Mouse (Mus musculus) embryonic fibroblast, embryonic 13.5 days (primary cell): ENCODE results near the gene Dlg2.

Experiments
- CTCF ChIP-seq: IDR thresholded peaks from 2 replicates; pipeline ENCODE4 v1.5.1; 2011; ENCODE audit warnings: mild to moderate bottlenecking, control low read depth, low read length, moderate library complexity, borderline replicate concordance; ENCODE audit not compliant: insufficient read depth
- POLR2A ChIP-seq: IDR thresholded peaks from 2 replicates; pipeline ENCODE4 v1.6.1; 2011; ENCODE audit warnings: low read depth, mild to moderate bottlenecking, control low read depth, low read length, moderate library complexity

DNA sequence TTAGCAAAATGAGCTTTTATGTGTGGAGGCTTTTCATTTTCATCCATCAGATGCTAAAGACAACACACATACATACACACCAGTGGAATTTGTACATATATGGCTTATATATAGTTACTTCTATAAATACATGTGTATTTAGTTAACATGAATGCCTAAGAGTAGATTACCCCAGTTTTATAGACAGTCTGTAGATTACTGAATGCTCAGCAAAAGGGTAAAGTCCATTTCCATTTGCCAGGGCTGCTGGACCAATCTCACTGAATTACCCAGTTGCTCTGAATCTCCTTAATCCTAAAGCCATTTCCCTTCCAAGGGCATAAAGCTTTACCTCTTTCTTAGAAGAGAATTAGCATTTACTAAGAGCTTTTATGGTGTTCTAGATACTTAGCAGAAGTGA, 1744.1 kb downstream of the Dlg2 start:
- TF ChIP-seq CTCF (no peak), POLR2A (no peak)
